Mouse (Mus musculus) brain, embryonic 14.5 days (tissue): Measurements from ENCODE around the gene Lgals12.

ENCODE experiments used
- CTCF ChIP-seq: fragments of 200-500 bp; IDR thresholded peaks from 2 replicates; pipeline ENCODE4 v1.5.1; 2012; ENCODE audit warnings: inconsistent platforms, mild to moderate bottlenecking, moderate library complexity, borderline replicate concordance; ENCODE audit not compliant: insufficient read depth, insufficient read length; ENCODE audit errors: extremely low read depth
- POLR2A ChIP-seq: fragments of 200-500 bp; IDR thresholded peaks from 2 replicates; pipeline ENCODE4 v1.6.1; 2012; ENCODE audit warnings: mild to moderate bottlenecking, inconsistent platforms, borderline replicate concordance; ENCODE audit not compliant: poor library complexity, insufficient read depth, insufficient read length, severe bottlenecking; ENCODE audit errors: extremely low read depth

DNA sequence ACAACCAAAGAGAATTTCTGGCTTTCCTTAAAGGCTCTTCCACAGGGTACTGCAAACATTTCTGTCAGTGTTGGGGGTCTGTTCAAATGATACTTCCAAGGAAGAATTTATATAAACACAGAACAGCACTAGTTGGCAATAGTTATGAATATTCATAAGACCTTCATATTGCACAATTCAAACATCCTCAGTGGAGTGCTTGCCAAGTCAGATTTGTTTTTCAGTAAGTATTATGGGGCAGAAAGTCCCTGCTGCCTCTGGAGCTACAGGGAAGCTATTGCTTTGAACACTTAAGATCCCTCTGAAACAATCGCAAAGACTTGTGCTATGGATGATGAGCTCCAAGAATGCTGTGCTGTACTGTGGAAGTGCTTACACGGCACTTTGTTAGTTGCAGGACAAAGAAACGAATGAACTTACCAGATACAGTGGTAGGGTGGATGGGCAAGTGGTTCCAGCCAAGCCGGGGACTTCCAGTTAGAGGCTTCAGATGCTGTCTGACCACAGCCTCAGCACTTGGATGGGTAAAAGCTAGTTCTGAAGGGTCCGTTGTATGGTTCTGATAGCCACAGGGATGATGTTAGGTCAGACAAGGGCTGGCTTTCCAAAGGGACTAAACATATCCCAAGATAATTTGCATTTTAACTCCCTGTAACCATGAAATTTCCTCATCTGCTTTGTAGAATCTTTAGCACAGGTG lies 9.4 kb upstream of the Lgals12 start:
- TF ChIP-seq CTCF = no peak
- TF ChIP-seq POLR2A = no peak
